15 mouse cellular contexts compared by ENCODE assay signal in the genomic region with DNA sequence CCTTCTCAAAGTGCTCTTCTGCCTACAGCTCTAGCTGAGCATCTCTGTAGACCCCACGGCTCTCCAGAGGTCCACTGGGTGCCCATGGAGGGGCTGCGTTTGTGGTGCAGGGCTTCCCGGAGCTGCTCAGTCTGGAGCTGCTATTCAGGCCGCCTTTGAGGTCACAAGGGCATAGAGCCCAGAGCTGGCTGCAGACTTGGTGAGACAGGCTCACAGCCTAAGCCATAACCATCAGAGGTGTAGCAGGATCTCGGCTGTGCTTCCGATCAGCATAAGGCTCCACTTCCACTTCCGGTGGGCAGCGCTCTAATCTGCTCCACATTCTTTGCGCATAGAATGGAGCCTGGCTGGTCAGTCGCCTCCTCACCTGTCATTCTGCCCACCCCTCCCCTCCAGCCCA. TPM values are rescaled to one million over a fixed set of nuclear protein-coding genes. Genes with fewer than 3 reads are reported as not detected.
DNase-seq lines count a peak whose midpoint lies in the region.
"Had no signal": no experiment of that assay in that cellular context is flagged by ENCODE, and none has a peak within 500 bp of the region (broad histone marks: within the 10 kb centered on the region; RNA-seq: fewer than 3 reads in every experiment).

No protein-coding gene starts in this region.

- DNase-seq in adrenal gland, postnatal 14 days, result peak; percentile 2
- DNase-seq in adrenal gland, postnatal 4 days (ENCODE audit: low spot score in 2 of 2), result no peak
- peak; percentile 88 for DNase-seq in heart, adult 11 months
- no peak for DNase-seq in heart, adult 8-10 months (ENCODE audit: low spot score)
- DNase-seq in ovary, postnatal 36 days (ENCODE audit: low spot score), result peak; percentile 1
- DNase-seq in ovary, adult 18-20 months (ENCODE audit: low spot score), result no peak
- peak; percentile 11 for DNase-seq in urinary bladder, adult 2 months (ENCODE audit: low spot score)
- DNase-seq in urinary bladder, adult 18-20 months (ENCODE audit: low spot score in 2 of 2), result no peak
- DNase-seq: adrenal gland, adult 8-10 months; B cell, adult 2 months; cerebellum, adult 11-12 months; cerebellum, adult 9-10 months; cerebellum, postnatal 25 days; forebrain, postnatal 0 days; heart, postnatal 14 days had no signal

RNA-seq across cellular contexts. Expression of a gene that starts 23.8 kb away (rescaled TPM):
- 47.3 and 100 TPM in 2 replicates for total RNA-seq in adrenal gland, postnatal 14 days (2021)
- 10 to 100 TPM; 27.1 to 28.0 TPM for total RNA-seq in adrenal gland, postnatal 4 days (2021)
- 10 to 100 TPM; 19.0 to 34.0 (median 30.2) TPM for total RNA-seq in heart, adult 8-10 months (2022)
- 32.3 and 34.9 TPM in 2 replicates for polyA plus RNA-seq in urinary bladder, adult 2 months (2012; rRNA removed)

Comparison
In these comparisons a context has a peak if more than half of its experiments do, and no peak if none do; other contexts are left out.
1. DNase-seq: peak in adrenal gland, postnatal 14 days (single experiment), heart, adult 11 months (single experiment), ovary, postnatal 36 days (single experiment) and urinary bladder, adult 2 months (single experiment); none in adrenal gland, postnatal 4 days (0 of 2), heart, adult 8-10 months (single experiment), ovary, adult 18-20 months (single experiment) and urinary bladder, adult 18-20 months (0 of 2).